Mouse (Mus musculus) megakaryocyte, embryonic 14.5 days (primary cell): ENCODE measurements at regions not wholly inside any gene's neighbourhood (a gene's known extent, or its start where the extent isn't known, plus 50 kb on each side); places are given as distances from the start of the nearest gene placed in this dataset.

Experiments
- FLI1 ChIP-seq: IDR thresholded peaks from 2 replicates; pipeline ENCODE4 v1.6.1; 2012; ENCODE audit warnings: low read length, inconsistent platforms, mixed read lengths
- GATA1 ChIP-seq: IDR thresholded peaks from 3 replicates; pipeline ENCODE4 v1.6.1; 2012; ENCODE audit warnings: mixed read lengths, low read length, inconsistent platforms, borderline replicate concordance

- TF ChIP-seq GATA1 (no peak), FLI1 (no peak)
Measured at GRCm38 (mm10) chr5:112032036-112032435, 220.3 kb downstream of the Cryba4 start.
